Mouse (Mus musculus): ENCODE data around the gene Zfp663.

Zfp663 gene

DNA sequence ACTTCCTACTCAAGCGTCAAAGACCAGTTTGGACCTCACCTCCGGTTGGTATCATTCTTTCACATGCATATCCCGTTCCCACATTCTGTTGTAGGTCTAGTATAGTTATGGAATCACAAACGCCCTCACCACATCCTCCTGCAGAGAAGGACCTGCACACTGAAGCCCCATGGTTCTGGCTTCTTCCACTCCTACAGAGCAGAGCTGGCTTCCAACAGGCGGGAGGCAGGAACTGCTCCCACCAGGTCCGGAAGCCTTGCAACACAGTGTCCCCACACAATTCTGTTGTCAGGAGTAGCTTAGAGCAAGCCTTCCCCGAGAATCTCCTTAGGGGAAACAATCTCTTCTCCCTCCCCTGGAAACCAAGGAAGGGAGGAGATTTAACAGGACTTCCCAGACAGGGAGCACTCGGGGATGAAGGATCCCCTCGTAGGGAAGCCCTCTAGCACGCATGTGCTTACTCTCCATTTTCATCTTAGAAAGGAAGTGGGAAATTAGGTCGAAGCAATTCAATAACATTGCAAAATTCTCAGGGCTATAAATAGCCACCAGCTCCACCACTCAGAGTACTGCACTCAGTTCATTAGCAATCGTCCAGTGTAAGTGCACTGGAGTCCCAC is 47.9 kb downstream of the Zfp663 start:
- no peak for DNase-seq (ENCODE audit: low spot score in 2 of 2)

GRCm38 (mm10) chr2:165319503-165319902 is 49.0 kb downstream of the Zfp663 start:
- no peak for DNase-seq (ENCODE audit: low spot score in 2 of 2)

GRCm38 (mm10) chr2:165318941-165319340 is 49.6 kb downstream of the Zfp663 start:
- DNase-seq (ENCODE audit: low spot score in 2 of 2), result no peak

DNA sequence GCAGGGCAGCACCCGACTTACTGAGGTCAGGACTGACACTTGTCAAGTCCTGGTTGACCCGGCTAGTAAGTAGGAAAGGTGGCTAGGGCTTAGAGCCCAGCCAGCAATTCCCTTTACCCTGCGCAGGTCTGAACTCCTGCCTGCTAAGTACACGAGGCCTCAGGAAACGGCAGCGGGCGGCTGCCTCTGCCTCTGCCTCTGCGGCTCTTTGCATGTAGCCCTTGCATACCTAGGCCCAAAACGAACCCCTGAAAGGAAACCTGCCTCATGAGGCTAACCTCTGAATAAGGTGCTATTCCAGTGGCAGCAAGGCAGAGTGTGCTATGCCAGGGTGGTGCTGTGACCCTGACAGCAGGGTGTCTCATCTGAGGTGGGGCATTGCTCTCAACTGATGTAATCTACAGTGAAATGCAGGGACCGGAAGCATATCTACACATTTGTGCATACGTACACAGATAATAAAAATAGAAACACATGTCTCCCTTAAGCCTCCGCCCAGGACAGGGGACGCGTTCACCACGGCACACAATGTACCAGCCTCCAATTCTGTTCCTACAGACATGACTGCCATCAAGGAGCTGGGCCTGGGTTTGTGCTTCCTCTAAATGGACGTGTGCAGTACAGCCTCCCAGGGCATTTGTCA is 50.8 kb downstream of the Zfp663 start:
- DNase-seq (ENCODE audit: low spot score in 2 of 2), result no peak

- DNase-seq (ENCODE audit: low spot score in 2 of 2), result no peak
Observed at GRCm38 (mm10) chr2:165316837-165317473, 51.6 kb downstream of the Zfp663 start.

DNA sequence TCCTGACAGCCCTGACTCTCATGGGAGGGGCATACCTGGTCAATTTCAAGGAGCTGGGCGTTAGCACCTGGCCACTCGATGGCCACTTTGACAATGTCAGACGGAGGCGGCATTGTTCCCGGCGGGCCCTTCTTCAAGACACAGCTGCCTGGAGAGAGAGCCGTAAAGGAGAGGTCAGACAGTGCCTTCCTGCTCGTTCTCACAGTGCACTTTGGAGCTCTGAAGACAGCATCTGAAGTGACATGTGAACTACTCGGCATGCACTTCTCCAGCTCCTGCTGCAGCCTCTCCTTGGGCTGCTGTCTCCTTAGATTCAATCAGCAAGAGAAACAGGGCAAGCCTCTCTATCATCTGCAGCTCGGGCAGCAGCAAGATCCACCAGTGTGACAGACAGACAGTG is 52.3 kb downstream of the Zfp663 start:
- DNase-seq (ENCODE audit: low spot score in 2 of 2), result no peak

- no peak for DNase-seq (ENCODE audit: low spot score in 2 of 2)
Observed at GRCm38 (mm10) chr2:165314197-165314596, 54.3 kb downstream of the Zfp663 start.

DNA sequence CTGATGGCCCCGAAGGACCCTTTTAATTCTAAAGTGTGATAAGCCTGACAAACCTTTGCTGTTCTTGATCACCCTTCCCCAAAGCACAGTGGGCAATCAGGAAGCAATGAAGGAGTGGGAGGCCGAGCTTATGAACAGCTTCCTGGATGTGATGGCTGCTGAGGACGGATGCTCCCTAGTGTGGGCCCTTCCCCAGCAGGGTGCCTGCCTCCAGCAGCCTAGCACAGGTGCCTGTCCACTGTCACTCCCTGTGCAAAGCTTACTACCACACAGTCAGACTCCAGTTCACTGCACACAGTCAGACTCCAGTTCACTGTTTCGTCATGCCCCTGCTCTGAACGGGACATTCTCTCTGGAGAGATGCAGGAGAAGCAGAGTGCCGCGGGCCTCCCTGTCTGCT is 56.1 kb downstream of the Zfp663 start:
- no peak for DNase-seq (ENCODE audit: low spot score in 2 of 2)

- DNase-seq (ENCODE audit: low spot score in 2 of 2), result no peak
Observed at GRCm38 (mm10) chr2:165311577-165311976, 57.0 kb downstream of the Zfp663 start.

DNA sequence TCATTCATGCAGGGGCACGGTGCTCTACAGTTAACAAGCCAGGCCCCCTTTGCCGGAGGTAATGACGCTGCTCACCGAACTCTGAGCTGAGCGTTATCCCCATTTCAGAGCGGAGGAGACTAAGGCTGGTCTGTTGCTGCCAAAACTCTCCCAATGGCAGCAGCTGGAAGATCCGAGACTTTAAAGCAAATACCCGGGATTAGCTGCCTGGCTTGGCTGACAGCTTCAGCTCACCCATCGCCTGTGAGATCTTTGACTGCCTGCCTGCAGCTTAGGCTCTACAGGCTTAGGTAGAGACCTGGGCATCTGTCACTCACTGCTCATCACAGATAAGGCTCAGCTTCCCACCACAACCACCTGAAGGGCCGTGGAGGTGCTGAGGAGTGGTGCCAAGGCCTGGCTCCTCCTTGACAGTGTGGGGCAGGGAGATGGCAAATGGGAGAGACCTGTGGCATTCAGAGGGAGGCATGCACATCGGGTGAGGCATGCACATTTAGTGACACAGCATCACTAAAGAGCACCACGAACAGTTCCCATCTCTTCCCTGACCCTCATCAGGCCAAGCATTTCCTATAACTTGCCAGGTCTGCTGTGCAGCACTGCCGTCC is 57.6 kb downstream of the Zfp663 start:
- DNase-seq (ENCODE audit: low spot score in 2 of 2), result no peak

GRCm38 (mm10) chr2:165307801-165308200 is 60.7 kb downstream of the Zfp663 start:
- no peak for DNase-seq (ENCODE audit: low spot score in 2 of 2)

DNA sequence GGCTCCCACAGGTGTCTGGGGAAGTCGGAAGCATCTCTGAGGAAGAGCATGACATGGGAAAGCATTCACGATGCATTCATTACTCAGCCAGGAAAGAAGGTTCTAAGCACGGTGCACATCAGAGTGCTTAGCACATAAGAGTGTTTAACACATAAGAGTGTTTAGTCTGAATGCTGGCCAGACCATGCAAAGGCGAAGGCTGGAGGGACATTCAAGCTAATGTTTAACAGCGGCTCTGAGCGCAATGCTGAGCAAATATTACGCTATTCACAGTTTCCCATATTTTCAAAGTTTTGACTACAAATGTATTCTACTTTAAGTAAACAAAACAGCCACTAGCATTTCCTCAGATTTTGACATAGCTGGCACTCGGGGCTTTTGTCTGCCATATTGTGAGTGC is 63.1 kb downstream of the Zfp663 start:
- no peak for DNase-seq (ENCODE audit: low spot score in 2 of 2)

- no peak for DNase-seq (ENCODE audit: low spot score in 2 of 2)
Observed at GRCm38 (mm10) chr2:165304819-165305218, 63.7 kb downstream of the Zfp663 start.

DNA sequence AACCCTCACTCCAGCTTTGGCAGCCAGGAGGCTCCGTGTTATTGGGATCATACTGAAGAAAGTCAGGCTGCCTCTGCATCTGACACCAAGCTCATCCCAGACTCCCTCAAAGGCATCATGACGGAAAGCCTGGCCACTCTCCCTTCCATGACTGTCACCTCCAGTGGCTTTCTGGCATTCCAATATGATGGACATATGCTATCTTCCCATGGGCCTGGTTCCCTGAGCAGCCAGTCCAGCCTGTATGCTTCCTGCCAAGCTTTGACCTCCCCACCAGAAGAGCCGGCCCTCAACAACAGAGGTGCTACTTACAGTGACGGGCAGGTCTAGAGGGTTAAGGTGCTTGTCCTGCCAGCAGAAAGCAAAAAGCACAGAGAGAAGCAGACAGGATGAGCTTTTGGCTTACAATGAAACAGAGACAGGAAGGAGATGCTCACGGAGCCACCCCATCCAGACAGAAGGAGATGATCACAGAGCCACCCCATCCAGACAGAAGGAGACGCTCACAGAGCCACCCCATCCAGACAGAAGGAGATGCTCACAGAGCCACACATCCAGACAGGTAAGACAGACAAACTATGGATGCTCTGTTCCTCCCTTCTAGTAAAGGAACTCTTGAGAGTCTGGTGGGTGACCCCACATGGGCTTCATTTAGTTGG is 65.0 kb downstream of the Zfp663 start:
- no peak for DNase-seq (ENCODE audit: low spot score in 2 of 2)

DNA sequence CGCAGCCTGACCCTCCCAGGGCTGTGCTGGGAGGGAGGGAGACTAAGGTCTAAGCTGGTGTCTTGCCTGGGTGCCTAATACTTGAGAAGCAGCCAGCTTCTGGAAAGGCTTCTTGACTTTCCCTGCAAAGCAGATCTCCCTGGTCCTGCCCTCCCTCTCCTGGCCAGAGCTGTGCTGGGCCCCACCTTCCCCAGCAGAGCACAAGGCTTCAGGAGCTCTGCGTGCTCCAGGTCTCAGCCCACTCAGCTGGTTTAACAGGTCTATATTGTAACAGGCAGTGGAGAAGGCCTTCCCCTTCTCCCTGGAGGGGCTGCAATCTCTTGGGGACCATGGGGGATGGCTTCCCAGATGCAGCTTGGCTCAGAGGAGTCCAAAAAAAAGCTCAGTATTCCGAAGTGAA is 67.1 kb downstream of the Zfp663 start:
- DNase-seq (ENCODE audit: low spot score in 2 of 2), result no peak
